Mouse (Mus musculus) monocyte, adult 5-6 weeks (primary cell): Measurements from ENCODE around the gene Myo1a. TPM values are rescaled to one million over a fixed set of nuclear protein-coding genes. Genes with fewer than 3 reads are reported as not detected.

Experiments
- ATAC-seq: fragments of 153-309, 156-312 bp; replicated peaks from 2 replicates; pipeline ENCODE4 v1.8.0; 2017; ENCODE audit warnings: mild to moderate bottlenecking; ENCODE audit not compliant: low TSS enrichment, insufficient number of reproducible peaks, severe bottlenecking, poor library complexity, low FRiP score
- total RNA-seq: library from RNA; stranded (forward); fragments of 200-1000, 200-491, 200-594 nt; gene quantifications from 3 replicates; pipeline ENCODE4 v1.2.3, GENCODE M21; 2017

The Myo1a gene
- total RNA-seq, 1 experiment from 2014 or later: not detected

DNA sequence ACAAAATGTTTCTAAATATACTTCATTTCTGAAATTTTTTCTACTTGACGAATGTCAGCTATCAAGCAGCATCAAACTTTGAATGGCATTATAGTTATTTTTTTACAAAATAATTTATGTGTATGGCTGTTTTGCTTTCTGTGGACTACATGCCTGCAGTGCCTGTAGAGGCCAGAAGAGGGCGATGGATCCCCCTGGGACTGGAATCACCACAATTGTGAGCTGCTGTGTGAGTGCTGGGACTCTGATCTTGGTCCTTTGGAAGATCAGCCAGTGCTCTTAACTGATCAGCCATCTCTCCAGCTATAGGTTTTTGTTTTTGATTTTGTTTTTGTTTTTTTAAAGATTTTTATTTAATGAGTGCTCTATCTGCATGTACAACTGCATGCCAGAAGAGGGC lies 33.7 kb upstream of the Myo1a start:
- ATAC-seq: no peak

DNA sequence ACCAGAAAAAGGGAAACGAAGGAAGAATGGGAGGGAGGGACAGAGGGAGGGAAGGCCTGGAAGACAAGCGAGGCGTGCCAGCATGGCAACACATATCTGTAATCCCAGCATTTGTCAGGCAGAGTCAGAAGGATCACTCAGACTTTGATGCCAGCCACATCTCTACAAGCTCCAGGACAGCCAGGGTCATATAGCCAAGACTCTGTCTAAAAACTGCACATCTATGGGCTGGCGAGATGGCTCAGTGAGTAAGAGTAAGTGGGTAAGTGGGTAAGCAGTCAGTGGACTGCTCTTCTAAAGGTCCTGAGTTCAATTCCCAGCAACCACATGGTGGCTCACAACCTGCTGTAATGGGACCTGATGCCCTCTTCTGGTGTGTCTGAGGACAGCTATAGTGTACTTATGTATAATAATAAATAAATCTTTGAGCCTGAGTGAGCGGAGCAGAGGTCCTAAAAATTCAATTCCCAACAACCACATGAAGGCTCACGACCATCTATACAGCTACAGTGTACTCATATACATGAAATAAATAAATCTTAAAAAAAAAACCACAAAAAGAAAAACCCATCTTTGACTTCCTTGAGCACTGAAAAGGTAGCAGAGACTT lies 30.8 kb upstream of the Myo1a start:
- ATAC-seq: no peak

DNA sequence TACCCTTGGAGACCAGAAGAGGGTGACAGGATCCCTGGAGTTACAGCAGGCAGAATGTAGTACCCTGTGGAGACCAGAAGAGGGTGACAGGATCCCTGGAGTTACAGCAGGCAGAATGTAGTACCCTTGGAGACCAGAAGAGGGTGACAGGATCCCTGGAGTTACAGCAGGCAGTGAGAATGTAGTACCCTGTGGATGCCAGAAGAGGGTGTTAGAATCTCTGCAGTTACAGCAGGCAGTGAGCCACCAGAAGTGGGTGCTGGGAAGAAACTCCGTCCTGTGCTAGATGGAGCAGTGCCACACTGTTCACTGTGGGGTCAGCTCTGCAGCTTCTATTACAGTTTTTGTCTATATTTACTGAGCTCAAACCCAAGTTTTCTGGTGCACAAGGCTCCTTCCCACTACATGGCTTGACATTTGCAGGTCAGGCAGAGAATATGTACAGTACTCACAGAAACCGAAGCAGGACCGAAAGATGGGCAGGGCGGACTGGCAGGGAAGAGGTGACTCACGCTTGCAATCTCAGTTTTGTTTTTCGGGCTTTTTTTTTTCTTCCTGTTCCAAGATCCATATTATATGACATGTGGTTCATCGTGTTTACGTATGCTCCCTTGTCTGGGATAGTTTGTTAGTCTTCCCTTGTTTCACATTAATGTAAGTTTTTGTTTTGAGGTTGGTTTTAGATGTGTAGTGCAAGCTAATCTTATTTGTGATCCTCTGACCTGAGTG lies 30.0 kb upstream of the Myo1a start:
- ATAC-seq: peak; percentile 87

DNA sequence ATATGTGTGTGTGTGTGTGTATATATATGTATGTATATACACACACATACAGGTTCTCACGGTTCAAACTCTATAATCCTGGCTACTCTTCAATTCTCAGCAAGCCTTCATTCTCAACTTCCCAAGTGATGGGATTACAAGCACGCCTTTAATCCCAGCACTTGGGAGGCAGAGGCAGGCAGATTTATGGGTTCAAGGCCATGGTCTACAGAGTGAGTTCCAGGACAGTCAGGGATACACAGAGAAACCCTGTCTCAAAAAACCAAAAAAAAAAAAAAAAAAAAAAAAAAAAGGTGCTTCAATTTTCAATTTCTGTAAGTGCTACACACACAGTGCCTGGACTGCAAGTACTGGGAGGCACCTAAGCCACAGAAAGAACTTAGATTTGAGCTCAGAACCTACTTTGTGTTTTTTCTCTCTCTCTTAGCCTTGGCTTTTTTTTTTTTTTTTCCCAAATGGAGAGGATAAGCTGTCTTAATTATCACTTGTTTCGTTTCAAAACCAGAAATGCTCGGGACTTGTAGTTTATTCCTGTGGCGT lies 29.0 kb upstream of the Myo1a start:
- no peak for ATAC-seq

DNA sequence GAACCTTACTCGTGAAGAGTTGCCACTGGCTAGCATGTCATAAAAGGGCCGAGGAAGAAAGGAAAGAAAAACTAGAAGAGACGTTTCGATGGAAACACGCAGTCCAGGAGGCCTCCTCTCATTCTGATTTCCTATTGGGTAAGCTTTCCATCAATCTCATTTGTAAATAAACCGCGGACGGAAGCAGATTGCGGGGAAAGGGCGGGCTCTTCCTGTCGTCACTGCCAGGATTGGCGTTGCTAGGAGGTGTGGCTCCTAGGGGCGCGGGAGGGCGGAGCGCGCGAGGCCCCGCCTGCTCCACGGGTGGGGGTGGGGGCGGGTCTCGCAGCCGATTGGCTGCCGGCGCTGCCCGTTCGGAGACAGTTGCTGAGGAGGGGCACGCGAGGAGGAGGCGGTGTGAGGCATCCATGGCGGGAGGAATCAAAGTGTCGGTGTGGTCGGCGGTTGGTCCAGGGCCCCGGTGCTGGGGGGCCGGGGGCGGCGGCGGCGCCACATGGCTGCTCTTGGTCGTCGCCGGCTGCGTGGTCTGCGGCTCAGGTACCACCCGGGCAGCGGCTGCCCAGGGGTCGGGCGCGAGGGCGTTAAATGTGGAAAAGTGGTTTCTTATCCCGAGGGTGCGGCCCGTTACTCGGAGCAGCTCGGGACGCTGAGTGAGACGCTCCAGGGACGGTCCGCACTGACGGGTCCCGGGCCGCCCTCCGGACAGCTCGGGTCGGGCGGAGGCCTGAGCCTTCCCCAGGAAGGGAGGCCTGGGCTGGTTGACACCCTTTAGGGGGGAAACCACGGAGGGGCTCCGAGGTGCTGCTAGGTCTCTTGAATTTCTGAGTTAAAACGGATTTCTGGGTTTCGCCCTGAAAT lies 28.1 kb upstream of the Myo1a start:
- peak; percentile 83 for ATAC-seq

DNA sequence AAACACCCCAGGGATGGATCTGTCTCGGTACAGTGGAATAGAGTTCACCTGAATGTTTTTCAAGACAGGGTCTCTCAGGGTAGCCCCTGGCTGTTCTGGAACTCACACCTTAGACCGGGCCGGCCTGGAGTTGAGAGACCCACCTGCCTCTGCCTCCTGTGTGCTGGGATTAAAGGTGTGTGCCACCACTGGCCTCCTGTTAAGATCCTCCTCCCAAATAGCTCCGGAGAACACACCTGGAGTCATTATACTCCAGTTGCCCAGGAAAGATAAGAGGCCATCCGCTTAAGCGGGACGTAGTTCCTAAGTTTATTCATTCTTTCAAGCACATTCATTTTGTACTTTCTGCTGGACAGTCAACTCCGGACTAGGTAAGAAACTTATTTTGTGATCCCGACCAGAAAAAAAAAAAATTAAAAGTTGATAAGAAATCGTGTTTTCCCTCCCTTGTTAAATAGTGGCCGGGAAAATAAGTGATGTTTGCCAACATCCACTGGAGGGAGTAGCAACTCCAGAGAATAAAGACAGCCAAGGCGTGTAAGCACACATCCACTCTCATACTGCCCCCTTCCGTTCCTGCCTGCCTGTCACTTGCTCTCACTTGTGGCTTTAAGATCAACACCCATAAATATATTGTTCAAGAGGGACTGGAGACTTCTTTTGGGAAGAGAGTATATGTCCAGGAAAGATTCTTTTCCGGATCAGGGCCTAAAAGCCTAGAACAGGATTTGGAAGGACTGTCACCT lies 27.2 kb upstream of the Myo1a start:
- no peak for ATAC-seq

DNA sequence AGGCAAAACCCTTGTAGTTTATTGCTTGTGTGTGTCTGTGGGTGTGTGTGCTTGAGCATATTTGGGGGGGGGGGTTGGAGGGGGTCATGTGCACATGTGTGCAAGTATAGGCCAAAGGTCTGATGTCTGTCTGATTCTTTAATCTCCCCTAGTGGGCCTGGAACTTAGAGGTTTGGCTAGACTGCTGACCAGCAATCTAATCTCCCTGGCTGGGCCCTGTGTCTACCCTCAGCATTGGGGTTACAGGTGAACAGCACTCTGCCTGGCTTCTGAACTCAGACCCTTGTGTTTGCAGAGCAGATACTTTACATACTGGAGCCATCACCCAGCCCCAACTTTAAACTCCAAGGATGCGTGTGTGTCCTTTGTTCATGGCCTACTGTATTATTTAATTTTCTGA lies 25.8 kb upstream of the Myo1a start:
- ATAC-seq: no peak

DNA sequence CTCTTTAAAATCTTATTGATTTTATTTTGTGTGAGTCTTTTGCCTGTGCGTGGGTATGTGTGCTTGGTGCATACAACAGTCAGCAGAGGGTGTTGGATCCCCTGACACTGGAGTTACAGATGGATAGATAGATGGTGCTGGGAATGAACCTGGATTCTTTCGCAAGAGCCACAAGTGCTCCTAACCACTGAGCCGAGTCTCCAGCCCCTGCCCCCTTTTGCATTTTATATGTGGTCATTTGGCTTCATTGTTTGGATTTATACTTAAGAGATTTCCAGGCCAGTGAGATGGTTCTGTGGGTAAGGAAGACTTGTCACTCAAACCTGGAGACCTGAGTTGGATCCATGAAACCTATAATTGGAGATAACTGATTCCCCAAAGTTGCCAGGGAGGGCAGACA lies 25.1 kb upstream of the Myo1a start:
- ATAC-seq: no peak

DNA sequence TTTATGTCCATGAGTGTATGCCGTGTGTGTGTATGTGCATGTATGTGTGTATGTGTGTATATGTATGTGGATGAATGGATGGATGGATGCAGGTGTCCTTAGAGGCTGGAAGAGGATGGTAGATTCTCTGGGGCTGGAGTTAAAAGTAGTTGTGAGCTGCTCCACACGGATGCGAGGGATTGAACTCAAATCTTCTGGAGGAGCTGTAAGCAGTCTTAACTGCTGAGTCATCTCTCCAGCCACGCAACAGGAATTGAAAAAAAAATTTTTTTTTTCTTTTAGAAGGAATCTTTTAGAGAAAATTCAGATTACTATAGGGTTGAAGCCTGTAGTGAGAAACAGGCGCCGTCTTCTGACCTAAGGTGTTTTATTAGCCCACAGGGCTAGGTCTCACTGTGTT lies 22.1 kb upstream of the Myo1a start:
- ATAC-seq: no peak

DNA sequence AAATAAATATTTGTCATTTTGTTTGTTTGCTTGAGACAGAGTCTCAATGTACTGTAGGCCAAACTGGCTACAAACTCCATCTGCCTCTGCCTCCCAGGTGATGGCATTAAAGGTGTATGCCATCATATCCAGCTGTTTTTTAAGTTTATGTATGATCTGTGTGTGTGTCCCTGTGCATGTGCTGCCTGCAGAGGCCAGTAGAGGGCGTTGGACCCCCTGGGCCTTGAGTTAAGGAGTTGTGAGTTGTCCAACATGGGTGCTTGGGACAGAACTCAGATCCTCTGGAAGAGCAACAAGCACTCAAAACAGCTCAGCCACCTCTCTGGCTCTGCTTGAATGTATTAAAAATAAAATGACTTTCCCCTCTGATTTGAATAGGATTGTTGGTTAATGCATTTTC lies 13.9 kb upstream of the Myo1a start:
- no peak for ATAC-seq

DNA sequence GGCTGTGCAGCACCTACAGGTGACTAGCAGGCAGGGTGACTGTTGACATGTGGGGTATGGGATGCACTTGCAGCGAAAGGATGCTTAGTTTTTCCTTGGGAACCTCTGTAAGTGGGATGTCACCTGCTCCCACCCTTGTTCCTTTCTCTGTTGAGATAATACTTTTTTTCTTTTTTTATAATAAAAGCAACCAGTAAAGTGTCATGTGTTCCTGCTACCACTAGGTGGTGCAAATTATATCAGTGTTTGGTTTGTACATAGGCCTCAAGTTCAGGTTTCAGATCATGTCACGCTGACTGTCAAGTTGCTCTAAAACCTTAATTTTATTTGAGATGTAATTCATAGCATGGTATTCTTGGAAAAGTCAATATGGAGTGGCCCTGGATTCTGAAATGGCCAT lies 10.3 kb upstream of the Myo1a start:
- 0 out of 2 replicates have a peak, but pooled peaks have one; percentile 64 for ATAC-seq

DNA sequence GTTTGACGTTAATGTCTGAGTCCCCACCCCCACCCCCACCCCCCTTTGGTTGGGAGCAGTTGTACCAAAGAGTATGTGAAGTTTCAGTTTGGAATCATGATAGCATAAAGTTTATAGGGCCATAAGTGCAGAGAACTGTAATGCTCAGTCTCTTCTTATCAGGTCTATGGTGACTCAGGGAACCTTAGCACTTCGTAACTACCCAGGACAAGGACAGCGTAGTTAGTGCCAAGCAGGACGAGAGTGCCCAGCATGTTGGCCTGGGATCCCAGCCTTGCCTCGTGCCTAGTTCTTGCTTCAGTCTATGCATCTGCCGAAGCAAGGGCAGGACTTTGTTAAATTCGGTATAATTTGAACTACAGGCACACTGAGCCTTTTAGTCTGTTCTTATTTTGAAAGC lies 9.2 kb upstream of the Myo1a start:
- ATAC-seq: no peak

DNA sequence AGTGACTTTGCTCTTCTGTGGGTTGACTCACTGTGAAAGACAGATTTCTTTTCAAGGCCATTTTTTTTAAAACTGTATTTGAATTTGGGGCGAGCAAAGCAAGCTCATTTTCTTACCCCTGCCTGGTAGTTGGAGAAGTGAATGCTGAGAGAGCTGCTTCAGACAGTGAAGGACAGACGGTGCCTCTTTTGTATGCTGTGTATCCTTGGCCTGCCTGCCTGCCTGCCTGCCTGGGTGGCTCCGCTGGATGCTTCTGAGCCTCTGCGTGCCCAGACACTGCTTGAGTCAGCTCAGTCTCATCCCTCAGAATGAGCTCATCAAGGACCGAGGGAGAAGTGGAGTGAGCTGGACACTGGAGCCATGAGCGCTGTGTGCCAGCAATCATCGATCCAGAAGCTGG lies 6.0 kb upstream of the Myo1a start:
- no peak for ATAC-seq

DNA sequence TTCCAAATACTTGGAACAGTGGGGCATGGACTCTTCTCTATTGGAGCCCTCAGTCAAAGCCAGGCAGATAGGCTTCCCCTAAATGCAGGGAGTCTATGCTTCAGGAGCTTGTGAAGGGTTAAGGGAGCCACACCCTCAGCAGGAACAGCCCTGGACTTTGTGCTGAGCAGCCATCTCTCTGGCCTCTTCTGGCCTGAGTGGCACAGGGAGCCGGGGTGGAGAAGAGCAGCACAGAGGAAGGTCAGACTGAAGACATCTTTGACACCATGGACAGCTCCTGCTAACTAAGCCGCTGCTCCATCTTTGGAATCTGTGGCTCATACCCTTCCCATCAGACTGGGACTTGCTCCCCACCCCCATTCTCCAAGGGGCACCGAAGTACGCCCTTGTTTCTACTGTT lies 1.7 kb upstream of the Myo1a start:
- no peak for ATAC-seq

DNA sequence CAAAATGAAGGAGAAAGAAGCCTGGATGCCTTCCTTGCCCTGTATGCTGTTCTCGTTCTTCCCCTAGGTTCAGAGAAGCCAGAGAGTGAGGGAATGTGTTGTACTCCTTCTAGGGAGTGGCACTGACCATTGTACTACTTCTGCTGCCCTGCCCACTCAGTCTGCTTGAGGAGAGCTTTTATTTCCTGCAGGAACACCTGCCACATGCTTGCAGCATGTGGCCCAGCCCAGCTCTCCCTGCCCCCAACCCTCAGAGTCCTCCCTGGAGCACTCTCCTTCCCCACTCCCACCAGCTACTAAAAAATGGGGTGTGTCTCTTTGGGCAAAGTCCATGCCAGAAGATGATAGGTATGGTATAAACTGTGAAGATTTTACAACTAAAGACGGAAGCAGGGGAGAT lies 677 bp upstream of the Myo1a start:
- no peak for ATAC-seq

DNA sequence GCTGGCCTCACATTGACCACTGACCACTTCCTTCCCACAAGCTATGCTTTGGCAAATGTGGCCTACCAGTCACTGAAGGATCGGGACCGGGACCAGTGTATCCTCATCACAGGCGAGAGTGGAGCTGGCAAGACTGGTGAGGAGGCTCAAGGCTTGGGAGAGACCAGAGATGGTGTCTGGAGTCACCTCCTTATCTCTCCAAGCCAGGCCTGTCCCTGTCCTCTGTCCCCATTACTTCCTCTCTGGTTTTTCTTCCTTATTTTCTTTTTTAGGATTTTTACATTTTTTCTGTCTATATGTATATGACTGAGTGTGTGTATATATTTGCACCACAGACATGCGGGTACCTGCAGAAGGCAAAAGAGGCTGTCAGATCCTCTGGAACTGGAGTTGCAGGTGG lies 813 bp downstream of the Myo1a start:
- ATAC-seq: no peak

DNA sequence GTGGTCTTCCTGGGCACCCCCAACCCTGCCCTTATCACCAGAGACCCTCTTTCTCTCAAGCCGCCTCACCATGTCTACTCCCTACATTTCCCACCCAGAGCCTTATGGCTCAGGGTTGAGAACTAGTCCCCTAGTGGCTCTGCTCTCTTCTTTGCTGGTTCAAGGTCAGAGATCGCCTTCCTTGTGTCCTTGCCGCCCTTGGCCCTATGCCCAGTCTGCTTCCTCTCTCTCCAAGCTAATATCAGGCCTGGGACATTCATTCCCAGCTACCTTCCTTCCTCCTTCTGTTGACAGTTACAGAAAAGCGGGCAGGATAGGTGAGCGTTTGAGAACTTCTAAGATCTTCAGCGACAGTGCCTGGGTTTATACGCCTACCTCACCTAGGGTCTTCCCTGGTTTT lies 2.8 kb downstream of the Myo1a start:
- ATAC-seq: no peak

DNA sequence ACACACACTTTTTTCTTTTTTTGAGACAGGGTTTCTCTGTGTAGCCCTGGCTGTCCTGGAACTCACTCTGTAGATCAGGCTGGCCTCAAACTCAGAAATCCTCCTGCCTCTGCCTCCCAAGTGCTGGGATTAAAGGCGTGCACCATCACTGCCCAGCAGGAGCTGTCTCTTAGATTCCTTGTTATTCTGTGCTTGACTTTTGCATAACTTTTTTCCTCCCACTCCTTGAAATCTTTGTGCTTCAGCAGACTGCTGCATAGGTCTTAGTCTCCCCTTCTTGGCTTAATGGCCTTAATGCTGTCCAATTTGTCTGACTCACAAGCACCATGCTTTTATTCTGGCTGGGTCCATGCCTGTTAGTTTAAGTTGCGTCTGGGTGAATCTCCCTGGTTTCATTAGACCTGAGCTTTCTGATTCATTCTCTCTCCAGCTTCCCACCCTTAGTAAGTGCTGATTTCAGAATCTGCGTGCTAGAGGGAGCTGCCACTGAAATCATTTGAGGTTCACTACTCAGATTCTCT lies 3.9 kb downstream of the Myo1a start:
- no peak for ATAC-seq

DNA sequence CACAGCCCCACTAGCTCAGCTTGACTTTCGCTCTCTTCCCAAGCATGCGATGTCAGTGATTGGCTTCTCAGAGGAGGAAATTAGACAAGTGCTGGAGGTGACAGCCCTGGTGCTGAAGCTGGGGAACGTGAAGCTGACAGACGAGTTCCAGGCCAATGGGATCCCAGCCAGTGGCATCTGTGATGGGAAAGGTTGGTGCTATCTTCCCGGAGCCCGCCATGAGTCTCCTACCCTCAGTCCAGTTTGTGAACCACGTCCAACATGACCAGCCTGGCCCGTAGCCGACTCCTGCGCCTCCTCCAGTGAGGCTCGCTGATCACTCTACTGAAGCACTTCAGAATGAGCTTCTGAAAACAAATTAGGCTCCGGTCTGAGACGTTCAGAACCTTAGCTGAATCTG lies 5.4 kb downstream of the Myo1a start:
- ATAC-seq: no peak
